Mouse (Mus musculus) brown adipose tissue, adult 24 weeks (tissue): ENCODE measurements around the gene Lrrc4b. TPM values are rescaled to one million over a fixed set of nuclear protein-coding genes. Genes with fewer than 3 reads are reported as not detected.

Experiments used
- H3K27ac ChIP-seq: fragments of 200-500 bp; replicated peaks from 2 replicates; pipeline ENCODE4 v1.5.1; 2012; ENCODE audit warnings: low read depth, mild to moderate bottlenecking, low read length
- H3K4me1 ChIP-seq: fragments of 200-500 bp; 2 replicates; pipeline ENCODE4 v1.6.1; 2012; ENCODE audit warnings: low read length, mixed read lengths; ENCODE audit not compliant: control insufficient read depth, insufficient read depth, insufficient read length
- H3K4me3 ChIP-seq: fragments of 200-500 bp; 2 replicates; pipeline ENCODE4 v1.5.1; 2012; ENCODE audit warnings: low read depth, mild to moderate bottlenecking, low read length, moderate library complexity; ENCODE audit not compliant: insufficient read depth
- polyA plus RNA-seq: library from polyadenylated mRNA; stranded (reverse); fragments of >200 nt; gene quantifications from 2 replicates; pipeline ENCODE4 v1.2.4, GENCODE M21; 2012; ENCODE audit not compliant: missing spikeins, insufficient read depth, insufficient read length

Lrrc4b gene
- polyA plus RNA-seq, 1 experiment, result not detected

- Histone ChIP-seq H3K4me3 (no peak overlapping the region), H3K27ac (no peak overlapping the region), H3K4me1 (no peaks in the 10 kb centered on the region)
Measured at GRCm38 (mm10) chr7:44484109-44484508, 55.3 kb downstream of the Lrrc4b start.

GRCm38 (mm10) chr7:44484841-44485571 lies 56.2 kb downstream of the Lrrc4b start:
- no peak overlapping the region for H3K27ac ChIP-seq
- H3K4me1 ChIP-seq, result no peaks in the 10 kb centered on the region
- no peak overlapping the region for H3K4me3 ChIP-seq

GRCm38 (mm10) chr7:44485572-44486195 lies 56.9 kb downstream of the Lrrc4b start:
- Histone ChIP-seq H3K4me3 (no peak overlapping the region), H3K27ac (no peak overlapping the region), H3K4me1 (no peaks in the 10 kb centered on the region)

- no peak overlapping the region for H3K27ac ChIP-seq
- H3K4me3 ChIP-seq, result no peak overlapping the region
- H3K4me1 ChIP-seq, result no peaks in the 10 kb centered on the region
Measured at GRCm38 (mm10) chr7:44486927-44487575, 58.2 kb downstream of the Lrrc4b start.

GRCm38 (mm10) chr7:44487936-44488335 lies 59.1 kb downstream of the Lrrc4b start:
- no peak overlapping the region for H3K4me3 ChIP-seq
- H3K27ac ChIP-seq, result no peak overlapping the region
- no peaks in the 10 kb centered on the region for H3K4me1 ChIP-seq

- Histone ChIP-seq H3K27ac (no peak overlapping the region), H3K4me1 (no peaks in the 10 kb centered on the region), H3K4me3 (no peak overlapping the region)
Measured at GRCm38 (mm10) chr7:44488545-44488944, 59.7 kb downstream of the Lrrc4b start.

- H3K4me1 ChIP-seq, result peaks cover 2% of the 10 kb centered on the region
- H3K27ac ChIP-seq, result no peak overlapping the region
- H3K4me3 ChIP-seq, result no peak overlapping the region
Measured at GRCm38 (mm10) chr7:44490281-44490680, 61.5 kb downstream of the Lrrc4b start.

GRCm38 (mm10) chr7:44491391-44491790 lies 62.6 kb downstream of the Lrrc4b start:
- H3K27ac ChIP-seq, result no peak overlapping the region
- peaks cover 7% of the 10 kb centered on the region for H3K4me1 ChIP-seq
- no peak overlapping the region for H3K4me3 ChIP-seq

- no peak overlapping the region for H3K4me3 ChIP-seq
- peaks cover 7% of the 10 kb centered on the region for H3K4me1 ChIP-seq
- no peak overlapping the region for H3K27ac ChIP-seq
Measured at GRCm38 (mm10) chr7:44492166-44492826, 63.5 kb downstream of the Lrrc4b start.

- Histone ChIP-seq H3K4me3 (no peak overlapping the region), H3K27ac (no peak overlapping the region), H3K4me1 (peaks cover 7% of the 10 kb centered on the region)
Measured at GRCm38 (mm10) chr7:44494681-44495080, 65.9 kb downstream of the Lrrc4b start.

GRCm38 (mm10) chr7:44495086-44495485 lies 66.3 kb downstream of the Lrrc4b start:
- Histone ChIP-seq H3K4me1 (peaks cover 7% of the 10 kb centered on the region), H3K4me3 (no peak overlapping the region), H3K27ac (no peak overlapping the region)

- peak within 1 kb of the TSS; percentile 86 for H3K27ac ChIP-seq
- peak within 1 kb of the TSS; percentile 97 for H3K4me3 ChIP-seq
- peaks cover 7% of the 10 kb centered on the region for H3K4me1 ChIP-seq
Measured at GRCm38 (mm10) chr7:44495992-44496770, 67.4 kb downstream of the Lrrc4b start, which contains the start of the genes Emc10 and Fam71e1. TSS of gene Emc10 (minus strand) at chr7:44496529. TSS of gene Fam71e1 (plus strand) at chr7:44496581.

- peak overlapping the region; percentile 59 for H3K27ac ChIP-seq
- peaks cover 7% of the 10 kb centered on the region for H3K4me1 ChIP-seq
- H3K4me3 ChIP-seq, result peak overlapping the region; percentile 97
Measured at GRCm38 (mm10) chr7:44496771-44497109, 67.9 kb downstream of the Lrrc4b start.

GRCm38 (mm10) chr7:44497361-44498055 lies 68.7 kb downstream of the Lrrc4b start:
- Histone ChIP-seq H3K4me3 (no peak overlapping the region), H3K4me1 (peaks cover 7% of the 10 kb centered on the region), H3K27ac (no peak overlapping the region)
